Mouse (Mus musculus): ENCODE measurements around the gene Chst1. TPM values are rescaled to one million over a fixed set of nuclear protein-coding genes. Genes with fewer than 3 reads are reported as not detected.
A peak's percentile ranks its signal among the peaks of the same experiment; 100 is the strongest.

The Chst1 gene
- polyA plus RNA-seq, 1 experiment from 2014 or later: 0.24 TPM

DNA sequence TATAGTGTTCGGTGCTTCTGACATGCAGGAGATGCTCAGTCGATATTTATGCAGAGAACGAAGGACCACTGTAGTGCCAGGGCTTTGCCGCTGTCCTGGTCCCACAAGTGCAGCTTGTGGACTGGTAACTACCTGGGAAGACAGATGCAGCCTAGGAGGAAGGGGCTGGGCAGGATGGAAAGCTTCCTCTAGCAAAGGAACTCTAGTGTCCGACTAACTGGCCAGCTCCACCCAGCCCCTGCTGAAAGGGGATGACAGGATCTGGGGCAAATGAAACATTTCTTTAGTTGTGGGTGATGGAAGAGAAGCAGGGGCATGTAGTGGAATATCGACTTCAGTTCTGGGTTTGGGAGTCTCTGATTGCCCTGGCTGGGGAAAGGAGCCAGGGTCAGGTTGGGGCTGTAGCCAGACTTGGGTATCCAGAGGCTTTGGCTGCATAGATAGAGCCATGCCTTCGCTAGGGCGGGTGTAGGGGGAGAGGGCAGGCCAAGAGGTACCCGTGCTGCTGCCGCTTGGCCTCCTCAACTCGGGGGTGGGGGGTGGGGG is 493 bp upstream of the Chst1 start:
- Histone ChIP-seq H3K27ac (replicated peaks) (no peak overlapping the region), H3K4me2 (peak overlapping the region; percentile 65), H3K9me3 (replicated peaks) (no peaks in the 10 kb centered on the region), H3K36me3 (replicated peaks) (no peaks in the 10 kb centered on the region), H3K27me3 (peaks cover 74% of the 10 kb centered on the region), H3K9ac (no peak overlapping the region), H3K4me1 (replicated peaks) (peaks cover 7% of the 10 kb centered on the region; the same call in 1 of the 2 replicates), H3K4me3 (replicated peaks) (peak overlapping the region; percentile 45; the same call in 1 of the 2 replicates)
- ATAC-seq (ENCODE audit: insufficient read depth): no peak
- 24% methylated on average over 11 of the region's 11 CpGs for WGBS (ENCODE audit: insufficient replicate concordance)

DNA sequence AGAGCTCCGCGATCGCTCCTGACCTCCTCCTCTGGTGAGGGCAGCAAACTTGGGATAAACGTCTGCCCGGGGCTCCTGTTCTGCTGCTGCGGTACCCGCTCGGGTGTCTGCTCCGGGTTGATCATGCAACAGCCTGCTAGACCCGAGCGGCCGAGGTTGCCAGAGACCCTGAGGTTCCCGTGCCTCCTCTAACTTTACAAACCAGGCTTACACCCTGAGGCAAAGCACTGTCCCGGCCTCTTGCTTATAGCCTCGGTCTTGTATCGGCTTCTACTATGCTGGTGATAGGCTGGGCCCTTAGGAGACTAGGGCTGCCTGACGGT is 802 bp downstream of the Chst1 start:
- WGBS (ENCODE audit: insufficient replicate concordance): 4% methylated on average over 17 of the region's 17 CpGs
- H3K27me3 ChIP-seq: peaks cover 82% of the 10 kb centered on the region
- peak overlapping the region; percentile 45 for H3K4me3 ChIP-seq (replicated peaks)
- no peaks in the 10 kb centered on the region for H3K9me3 ChIP-seq (replicated peaks)
- H3K9ac ChIP-seq: no peak overlapping the region
- no peak for ATAC-seq (ENCODE audit: insufficient read depth)
- H3K4me2 ChIP-seq: peak overlapping the region; percentile 65
- H3K36me3 ChIP-seq (replicated peaks): no peaks in the 10 kb centered on the region
- H3K4me1 ChIP-seq (replicated peaks): peaks cover 7% of the 10 kb centered on the region; the same call in 1 of the 2 replicates
- H3K27ac ChIP-seq (replicated peaks): no peak overlapping the region

DNA sequence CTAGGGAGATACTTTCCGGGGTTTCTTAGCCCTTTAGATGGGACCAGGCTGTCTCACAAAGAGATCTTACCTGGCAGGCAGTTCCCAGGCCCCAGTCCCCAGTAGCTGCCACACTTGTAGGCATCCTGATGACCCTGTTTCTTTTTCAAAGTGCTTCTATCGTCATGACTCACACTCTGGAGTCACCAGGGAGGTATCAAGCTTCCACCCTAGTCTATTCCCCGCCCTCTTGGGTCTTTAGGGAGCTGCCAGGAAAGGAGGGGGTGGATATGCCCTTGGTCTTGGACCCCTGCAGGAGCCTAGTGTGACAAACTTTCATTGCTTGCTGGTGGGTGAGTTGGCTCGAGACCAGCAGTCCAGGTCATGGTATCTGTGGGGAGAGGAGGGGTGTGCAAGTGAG is 1.7 kb downstream of the Chst1 start:
- Histone ChIP-seq H3K4me1 (replicated peaks) (peaks cover 7% of the 10 kb centered on the region; the same call in 1 of the 2 replicates), H3K4me2 (no peak overlapping the region), H3K9me3 (replicated peaks) (no peaks in the 10 kb centered on the region), H3K9ac (no peak overlapping the region), H3K27ac (replicated peaks) (no peak overlapping the region), H3K36me3 (replicated peaks) (no peaks in the 10 kb centered on the region), H3K27me3 (peaks cover 85% of the 10 kb centered on the region), H3K4me3 (replicated peaks) (no peak overlapping the region)
- 21% methylated on average over 4 of the region's 4 CpGs for WGBS (ENCODE audit: insufficient replicate concordance)
- no peak for ATAC-seq (ENCODE audit: insufficient read depth)

DNA sequence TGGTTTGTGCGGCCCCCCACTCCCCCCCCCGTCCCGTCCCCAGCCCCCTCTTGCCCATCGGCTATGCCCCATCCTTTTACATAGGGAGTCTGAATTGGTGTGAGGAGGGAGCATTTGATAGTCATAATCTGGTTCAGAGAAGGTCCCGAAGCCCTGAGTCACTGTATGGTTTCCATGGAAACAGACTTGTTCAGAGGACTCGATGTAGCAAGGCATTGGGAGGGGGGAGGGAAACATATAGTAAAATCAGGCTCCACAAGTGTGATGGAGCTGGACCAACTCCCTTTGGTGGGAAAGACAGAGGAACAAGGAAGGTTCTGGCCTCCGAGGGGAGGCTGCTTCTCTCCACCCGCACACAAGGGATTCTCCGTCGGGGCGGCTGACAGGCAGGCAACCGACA is 2.6 kb downstream of the Chst1 start:
- Histone ChIP-seq H3K27me3 (peaks cover 80% of the 10 kb centered on the region), H3K27ac (replicated peaks) (no peak overlapping the region), H3K4me3 (replicated peaks) (no peak overlapping the region), H3K9ac (no peak overlapping the region), H3K4me2 (no peak overlapping the region), H3K9me3 (replicated peaks) (no peaks in the 10 kb centered on the region), H3K4me1 (replicated peaks) (peaks cover 7% of the 10 kb centered on the region; the same call in 1 of the 2 replicates), H3K36me3 (replicated peaks) (no peaks in the 10 kb centered on the region)
- ATAC-seq (ENCODE audit: insufficient read depth): no peak
- 26% methylated on average over 12 of the region's 12 CpGs for WGBS (ENCODE audit: insufficient replicate concordance)

DNA sequence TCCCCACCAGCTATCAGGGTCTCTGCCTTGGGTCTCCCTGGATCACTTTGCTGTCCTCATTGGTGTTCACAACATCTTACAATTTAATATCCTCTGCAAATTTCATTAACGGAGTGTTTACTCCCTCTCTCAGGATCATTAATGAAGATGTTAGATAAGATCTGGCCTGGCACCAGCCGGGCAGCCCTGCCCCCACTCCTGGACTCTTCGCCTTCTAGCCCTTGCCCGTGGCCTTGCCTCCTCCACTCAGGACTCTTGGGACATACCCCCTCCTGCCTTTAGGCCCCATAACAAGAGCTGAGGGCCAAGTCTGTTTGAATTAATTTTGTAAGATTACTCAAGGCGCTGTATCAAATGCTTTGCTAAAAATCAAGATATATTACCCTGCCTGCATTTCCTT is 4.1 kb downstream of the Chst1 start:
- no peaks in the 10 kb centered on the region for H3K36me3 ChIP-seq (replicated peaks)
- 56% methylated on average over 5 of the region's 5 CpGs for WGBS (ENCODE audit: insufficient replicate concordance)
- H3K4me1 ChIP-seq (replicated peaks): peaks cover 7% of the 10 kb centered on the region; the same call in 1 of the 2 replicates
- no peak overlapping the region for H3K27ac ChIP-seq (replicated peaks)
- ATAC-seq (ENCODE audit: insufficient read depth): no peak
- H3K9me3 ChIP-seq (replicated peaks): no peaks in the 10 kb centered on the region
- H3K27me3 ChIP-seq: peaks cover 73% of the 10 kb centered on the region
- H3K9ac ChIP-seq: no peak overlapping the region
- no peak overlapping the region for H3K4me2 ChIP-seq
- no peak overlapping the region for H3K4me3 ChIP-seq (replicated peaks)

DNA sequence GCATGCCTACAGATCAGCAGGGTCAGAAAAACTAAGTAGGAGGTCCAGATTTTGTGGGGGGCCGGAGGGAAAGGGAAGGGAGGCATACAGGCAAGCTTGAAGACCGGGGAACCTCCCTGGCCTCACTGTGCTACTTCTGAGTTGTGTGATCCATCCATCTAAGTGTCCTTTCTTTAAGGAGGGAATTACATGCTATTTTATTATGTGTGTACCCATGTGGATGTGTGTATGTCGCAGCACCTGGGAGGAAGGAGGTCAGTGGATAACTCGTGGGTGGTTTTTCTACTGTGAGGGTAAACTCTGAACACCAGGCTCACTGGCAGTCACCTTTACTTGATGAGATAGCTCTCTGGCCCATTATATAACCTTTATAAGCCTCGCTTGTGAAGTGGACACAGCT is 5.1 kb downstream of the Chst1 start:
- no peak overlapping the region for H3K4me3 ChIP-seq (replicated peaks)
- no peaks in the 10 kb centered on the region for H3K9me3 ChIP-seq (replicated peaks)
- H3K27ac ChIP-seq (replicated peaks): no peak overlapping the region
- H3K4me1 ChIP-seq (replicated peaks): peaks cover 9% of the 10 kb centered on the region; the same call in 1 of the 2 replicates
- peaks cover 63% of the 10 kb centered on the region for H3K27me3 ChIP-seq
- no peak overlapping the region for H3K4me2 ChIP-seq
- H3K36me3 ChIP-seq (replicated peaks): no peaks in the 10 kb centered on the region
- no peak for ATAC-seq (ENCODE audit: insufficient read depth)
- WGBS (ENCODE audit: insufficient replicate concordance): 60% methylated on average over 5 of the region's 5 CpGs
- H3K9ac ChIP-seq: no peak overlapping the region

DNA sequence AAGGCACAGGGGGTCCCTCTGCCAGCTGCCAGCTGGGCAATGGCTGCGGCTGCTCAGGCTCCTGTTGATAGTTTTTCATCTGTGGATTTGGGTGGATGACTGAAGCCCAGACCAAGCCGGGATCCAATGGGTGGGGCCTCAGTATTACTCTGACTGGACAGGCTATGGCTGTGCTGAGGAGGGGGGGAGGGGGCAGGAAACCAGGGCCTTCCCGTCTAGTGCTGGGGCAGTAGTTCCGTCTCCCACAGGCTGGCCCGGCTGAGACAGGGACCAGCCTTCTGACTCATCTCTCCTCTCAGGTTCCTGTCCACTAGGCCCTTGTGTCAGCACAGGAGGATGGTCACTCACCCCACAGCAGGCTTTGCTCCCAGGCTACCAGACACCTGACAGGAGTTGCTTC is 6.5 kb downstream of the Chst1 start:
- Histone ChIP-seq H3K27me3 (peaks cover 48% of the 10 kb centered on the region), H3K4me1 (replicated peaks) (0 out of 2 replicates have a peak, but pooled peaks cover 5% of the 10 kb centered on the region), H3K4me2 (no peak overlapping the region), H3K27ac (replicated peaks) (no peak overlapping the region), H3K4me3 (replicated peaks) (no peak overlapping the region), H3K36me3 (replicated peaks) (no peaks in the 10 kb centered on the region), H3K9ac (no peak overlapping the region), H3K9me3 (replicated peaks) (no peaks in the 10 kb centered on the region)
- ATAC-seq (ENCODE audit: insufficient read depth): peak; percentile 25; the same call in 1 of the 2 replicates
- 31% methylated on average over 5 of the region's 5 CpGs for WGBS (ENCODE audit: insufficient replicate concordance)

DNA sequence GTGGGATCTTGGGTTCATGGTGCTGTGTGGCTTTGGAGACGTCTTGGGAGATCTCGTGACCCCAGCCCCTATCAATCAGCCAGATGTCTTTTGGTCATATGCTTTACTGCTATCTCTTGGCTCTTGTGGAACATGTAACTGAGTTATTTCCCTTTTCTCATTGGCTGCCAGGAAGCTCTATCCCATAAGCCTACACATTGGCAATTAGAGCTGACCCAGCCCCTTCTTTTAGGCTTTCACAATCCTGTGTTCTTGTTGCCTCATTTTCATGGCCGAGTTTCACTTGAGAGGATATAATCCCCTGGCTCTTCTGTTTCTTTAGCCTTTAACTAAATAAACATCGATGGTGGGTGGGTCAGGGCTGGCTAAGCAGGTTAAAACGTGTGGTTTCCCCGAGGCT is 7.6 kb downstream of the Chst1 start:
- no peak overlapping the region for H3K9ac ChIP-seq
- no peak overlapping the region for H3K4me3 ChIP-seq (replicated peaks)
- no peak overlapping the region for H3K27ac ChIP-seq (replicated peaks)
- no peak for ATAC-seq (ENCODE audit: insufficient read depth)
- 0 out of 2 replicates have a peak, but pooled peaks cover 5% of the 10 kb centered on the region for H3K4me1 ChIP-seq (replicated peaks)
- no peaks in the 10 kb centered on the region for H3K9me3 ChIP-seq (replicated peaks)
- H3K4me2 ChIP-seq: no peak overlapping the region
- WGBS (ENCODE audit: insufficient replicate concordance): 34% methylated on average over 6 of the region's 6 CpGs
- peaks cover 37% of the 10 kb centered on the region for H3K27me3 ChIP-seq
- H3K36me3 ChIP-seq (replicated peaks): no peaks in the 10 kb centered on the region

DNA sequence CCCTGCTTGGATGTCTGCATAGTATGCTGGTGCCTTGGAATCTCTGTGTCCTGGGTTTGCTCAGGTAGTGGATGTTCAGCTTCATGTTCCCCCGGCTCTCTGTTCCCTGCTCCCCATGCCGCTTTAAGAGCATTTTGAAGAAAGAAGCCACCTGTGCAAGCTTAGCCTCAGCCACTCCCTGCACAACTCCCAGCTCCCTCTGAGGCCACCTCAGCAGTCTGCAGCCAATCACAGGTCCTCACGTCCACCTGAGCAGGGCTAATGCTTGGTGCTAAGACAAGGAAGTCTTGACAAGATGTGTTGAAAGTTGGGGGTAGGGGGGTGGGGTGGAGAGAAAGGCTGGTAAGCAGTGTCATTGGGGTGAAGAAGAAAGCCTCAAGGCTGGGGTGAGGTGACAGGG is 8.1 kb downstream of the Chst1 start:
- 52% methylated on average over 3 of the region's 3 CpGs for WGBS (ENCODE audit: insufficient replicate concordance)
- Histone ChIP-seq H3K4me3 (replicated peaks) (no peak overlapping the region), H3K4me2 (no peak overlapping the region), H3K4me1 (replicated peaks) (0 out of 2 replicates have a peak, but pooled peaks cover 5% of the 10 kb centered on the region), H3K36me3 (replicated peaks) (no peaks in the 10 kb centered on the region), H3K9ac (no peak overlapping the region), H3K9me3 (replicated peaks) (no peaks in the 10 kb centered on the region), H3K27me3 (peaks cover 33% of the 10 kb centered on the region), H3K27ac (replicated peaks) (no peak overlapping the region)
- no peak for ATAC-seq (ENCODE audit: insufficient read depth)

DNA sequence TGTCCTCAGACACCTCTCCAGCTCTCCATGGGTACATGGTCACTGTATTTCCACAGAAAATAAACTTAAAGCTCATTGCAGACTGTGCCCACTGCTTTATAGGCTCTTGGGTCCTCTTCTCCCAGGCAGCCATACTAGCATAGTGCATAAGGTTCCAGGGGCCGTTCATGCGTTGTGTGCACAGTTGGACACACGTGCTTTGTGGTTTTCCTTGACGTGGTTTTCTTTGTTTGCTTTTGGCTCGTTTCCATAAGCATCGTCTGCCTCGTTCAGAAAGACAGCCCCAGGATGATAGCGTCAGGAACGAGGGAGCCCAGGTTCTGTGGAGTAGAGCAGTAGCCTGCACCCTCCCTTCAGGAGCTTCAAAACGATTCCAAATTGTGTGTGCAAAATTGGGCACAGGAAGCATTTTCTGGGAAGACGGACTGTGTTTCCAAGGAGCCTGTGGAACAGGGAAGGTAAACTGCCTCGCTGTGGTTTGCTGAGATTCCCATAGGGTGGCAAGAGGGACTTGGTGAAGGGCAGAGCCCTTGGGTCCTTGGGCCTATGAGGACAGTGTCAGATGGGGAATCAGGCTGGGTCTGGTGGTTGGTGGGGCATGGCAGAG is 8.6 kb downstream of the Chst1 start:
- H3K27me3 ChIP-seq: peaks cover 27% of the 10 kb centered on the region
- no peak overlapping the region for H3K4me3 ChIP-seq (replicated peaks)
- H3K4me2 ChIP-seq: no peak overlapping the region
- H3K4me1 ChIP-seq (replicated peaks): 0 out of 2 replicates have a peak, but pooled peaks cover 5% of the 10 kb centered on the region
- 25% methylated on average over 12 of the region's 12 CpGs for WGBS (ENCODE audit: insufficient replicate concordance)
- H3K9me3 ChIP-seq (replicated peaks): no peaks in the 10 kb centered on the region
- H3K27ac ChIP-seq (replicated peaks): no peak overlapping the region
- ATAC-seq (ENCODE audit: insufficient read depth): no peak
- H3K36me3 ChIP-seq (replicated peaks): no peaks in the 10 kb centered on the region
- H3K9ac ChIP-seq: no peak overlapping the region

DNA sequence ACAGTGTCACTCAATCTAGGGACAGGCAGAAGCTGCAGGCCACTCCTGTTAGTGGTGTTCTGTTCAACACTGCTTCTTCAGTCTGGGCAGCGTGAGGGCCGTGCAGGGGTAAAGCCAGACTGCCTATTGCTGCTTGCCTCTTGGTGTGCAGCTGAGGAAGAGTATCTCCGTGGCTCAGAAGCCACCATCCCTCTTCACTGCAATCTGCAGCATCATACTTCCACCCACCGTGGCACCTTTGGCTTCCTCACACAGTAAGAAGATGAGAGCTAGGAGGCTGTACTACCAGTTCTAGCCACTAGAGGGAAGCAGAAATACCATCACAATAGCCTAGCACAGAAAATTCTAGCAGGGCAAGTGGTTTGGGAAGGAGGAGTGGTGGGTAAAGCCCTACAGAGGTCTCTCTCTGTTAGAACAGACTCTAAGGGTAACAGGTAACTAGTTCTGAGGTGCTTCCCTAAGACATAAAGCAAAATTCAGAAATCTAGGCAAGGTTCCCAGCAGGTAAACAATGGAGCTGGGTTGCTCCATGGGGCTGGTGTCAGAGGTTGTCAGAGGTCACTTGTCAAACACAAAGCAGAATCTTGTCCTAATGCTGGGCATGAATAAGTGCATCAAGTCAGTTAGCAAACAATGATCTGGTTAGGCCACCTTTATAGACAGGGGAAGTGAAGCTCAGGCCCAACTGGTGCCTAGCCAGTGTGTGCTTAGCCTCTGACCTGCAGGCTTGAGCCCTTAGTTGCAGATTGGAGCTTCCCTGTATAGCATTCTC is 9.5 kb downstream of the Chst1 start:
- no peaks in the 10 kb centered on the region for H3K9me3 ChIP-seq (replicated peaks)
- no peak overlapping the region for H3K4me3 ChIP-seq (replicated peaks)
- 0 out of 2 replicates have a peak, but pooled peaks have one; percentile 25 for ATAC-seq (ENCODE audit: insufficient read depth)
- H3K4me2 ChIP-seq: no peak overlapping the region
- no peak overlapping the region for H3K9ac ChIP-seq
- H3K4me1 ChIP-seq (replicated peaks): 0 out of 2 replicates have a peak, but pooled peaks cover 5% of the 10 kb centered on the region
- 45% methylated on average over 4 of the region's 4 CpGs for WGBS (ENCODE audit: insufficient replicate concordance)
- no peaks in the 10 kb centered on the region for H3K36me3 ChIP-seq (replicated peaks)
- no peak overlapping the region for H3K27ac ChIP-seq (replicated peaks)
- H3K27me3 ChIP-seq: peaks cover 20% of the 10 kb centered on the region; the same call in 1 of the 2 replicates

All from liver, embryonic 15.5 days (tissue).